In genomic region chr10:81518546-81518945, GRCm38 (mm10) we compare ENCODE assay signal across 9 mouse cellular contexts. TPM values are rescaled to one million over a fixed set of nuclear protein-coding genes. Genes with fewer than 3 reads are reported as not detected.
DNase-seq lines count a peak whose midpoint lies in the region; ATAC-seq lines count a peak whose summit lies in the region.
"Had no signal": no experiment of that assay in that cellular context is flagged by ENCODE, and none has a peak within 500 bp of the region (broad histone marks: within the 10 kb centered on the region; RNA-seq: fewer than 3 reads in every experiment).

No protein-coding gene starts in this region.

- H3K9me3 ChIP-seq in megakaryocyte, embryonic 14.5 days, result peaks cover 12% of the 10 kb centered on the region
- H3K9me3 ChIP-seq: stomach, embryonic 15.5 days had no signal

- peaks cover 67% of the 10 kb centered on the region for H3K4me1 ChIP-seq in megakaryocyte, embryonic 14.5 days

- H3K36me3 ChIP-seq in megakaryocyte, embryonic 14.5 days (replicated peaks; ENCODE audit: low read length), result peaks cover 43% of the 10 kb centered on the region
- H3K36me3 ChIP-seq: stomach, embryonic 15.5 days had no signal

- ATAC-seq in CD4-positive, CD25-positive, alpha-beta regulatory T cell, adult 4 months, result peak; percentile 93

- DNase-seq in heart, adult 8-10 months (ENCODE audit: low spot score), result peak; percentile 58
- DNase-seq in heart, postnatal 25 days (ENCODE audit: low spot score), result no peak
- peak; percentile 78 to 83 for DNase-seq in adrenal gland, postnatal 36 days
- peak; percentile 45 to 65 for DNase-seq in gastrocnemius, adult 8-10 months (ENCODE audit: low spot score in 2 of 2)
- peak; percentile 76 to 89 for DNase-seq in kidney, postnatal 25 days
- peak; percentile 61 to 67 for DNase-seq in thymus, adult 18-20 months

- H3K27me3 ChIP-seq in megakaryocyte, embryonic 14.5 days (replicated peaks), result no peaks in the 10 kb centered on the region
- H3K27me3 ChIP-seq: stomach, embryonic 15.5 days had no signal

- intact Hi-C loops in heart, postnatal 25 days (cut with DNase I), result loop anchor here (2.0 to 5.0 kb wide), 2 partner anchors 16 to 34 kb away; no protein-coding TSS in a partner anchor

- peak overlapping the region; percentile 62 for H3K4me3 ChIP-seq in megakaryocyte, embryonic 14.5 days (replicated peaks)
- H3K4me3 ChIP-seq: stomach, embryonic 15.5 days had no signal

RNA-seq across cellular contexts. Expression of gene Gna15, which starts 5.5 kb away (rescaled TPM):
- under 1 TPM; 0.37 to 0.78 (median 0.54) TPM for total RNA-seq in heart, adult 8-10 months (2022)
- 1 to 10 TPM in 1 of 2 experiments, under 1 TPM in 1; 0.81 to 1.0 TPM for total RNA-seq in heart, postnatal 25 days (2021)
- polyA plus RNA-seq in CD4-positive, CD25-positive, alpha-beta regulatory T cell, adult 4 months (2017; shearing (Covaris generic)), result 10 to 100 TPM; 28.5 to 31.9 TPM
- total RNA-seq in adrenal gland, postnatal 36 days (2021), result 1 to 10 TPM; 1.0 to 1.3 TPM
- total RNA-seq in gastrocnemius, adult 8-10 months (2022), result under 1 TPM; 0.19 to 0.80 (median 0.24) TPM
- 31.7 and 48.4 TPM in 2 replicates for polyA plus RNA-seq in megakaryocyte, embryonic 14.5 days (2012; ENCODE audit: insufficient read depth, low replicate concordance)

RNA-seq across cellular contexts. Expression of gene S1pr4, which starts 18.6 kb away (rescaled TPM):
- total RNA-seq in heart, adult 8-10 months (2022), result 1 to 10 TPM in 2 of 4 experiments, under 1 TPM in 2; 0.88 to 1.4 (median 1.0) TPM
- 1 to 10 TPM; 1.0 to 1.1 TPM for total RNA-seq in heart, postnatal 25 days (2021)
- polyA plus RNA-seq in CD4-positive, CD25-positive, alpha-beta regulatory T cell, adult 4 months (2017; shearing (Covaris generic)), result 10 to 100 TPM; 53.2 to 76.8 TPM
- 1 to 10 TPM; 1.1 to 1.2 TPM for total RNA-seq in adrenal gland, postnatal 36 days (2021)
- total RNA-seq in gastrocnemius, adult 8-10 months (2022), result 1 to 10 TPM in 1 of 4 experiments, under 1 TPM in 3; 0.27 to 1.0 (median 0.59) TPM
- 7.4 and 9.1 TPM in 2 replicates for polyA plus RNA-seq in megakaryocyte, embryonic 14.5 days (2012; ENCODE audit: insufficient read depth, low replicate concordance)

RNA-seq across cellular contexts. Expression of gene Ncln, which starts 22.4 kb away (rescaled TPM):
- total RNA-seq in heart, adult 8-10 months (2022), result 10 to 100 TPM; 48.7 to 72.7 (median 66.7) TPM
- total RNA-seq in heart, postnatal 25 days (2021), result 10 to 100 TPM; 65.3 to 65.6 TPM
- 10 to 100 TPM; 41.9 to 63.2 TPM for polyA plus RNA-seq in CD4-positive, CD25-positive, alpha-beta regulatory T cell, adult 4 months (2017; shearing (Covaris generic))
- total RNA-seq in adrenal gland, postnatal 36 days (2021), result 100 to 1,000 TPM; 123 to 125 TPM
- 10 to 100 TPM; 41.6 to 49.3 (median 43.1) TPM for total RNA-seq in gastrocnemius, adult 8-10 months (2022)
- 145 and 508 TPM in 2 replicates for polyA plus RNA-seq in megakaryocyte, embryonic 14.5 days (2012; ENCODE audit: insufficient read depth, low replicate concordance)

RNA-seq across cellular contexts. Expression of gene Gna11, which starts 26.4 kb away (rescaled TPM):
- total RNA-seq in heart, adult 8-10 months (2022), result 10 to 100 TPM; 47.7 to 54.1 (median 50.9) TPM
- total RNA-seq in heart, postnatal 25 days (2021), result 10 to 100 TPM; 49.6 to 54.6 TPM
- 10 to 100 TPM; 28.5 to 42.5 TPM for polyA plus RNA-seq in CD4-positive, CD25-positive, alpha-beta regulatory T cell, adult 4 months (2017; shearing (Covaris generic))
- total RNA-seq in adrenal gland, postnatal 36 days (2021), result 10 to 100 TPM; 79.2 to 84.2 TPM
- total RNA-seq in gastrocnemius, adult 8-10 months (2022), result 10 to 100 TPM; 26.2 to 30.7 (median 28.4) TPM
- polyA plus RNA-seq in megakaryocyte, embryonic 14.5 days (2012; ENCODE audit: insufficient read depth, low replicate concordance), result 7.3 and 10.2 TPM in 2 replicates

RNA-seq across cellular contexts. Expression of gene Celf5, which starts 36.0 kb away (rescaled TPM):
- under 1 TPM in 2 of 4 experiments, not detected in 2; 0.12 to 0.29 TPM for total RNA-seq in heart, adult 8-10 months (2022)
- total RNA-seq in heart, postnatal 25 days (2021), result under 1 TPM; 0.17 to 0.47 TPM
- polyA plus RNA-seq in CD4-positive, CD25-positive, alpha-beta regulatory T cell, adult 4 months (2017; shearing (Covaris generic)), result 1 to 10 TPM in 1 of 2 experiments, under 1 TPM in 1; 0.53 to 1.1 TPM
- total RNA-seq in adrenal gland, postnatal 36 days (2021), result 1 to 10 TPM in 1 of 2 experiments, under 1 TPM in 1; 0.20 to 1.2 TPM
- under 1 TPM in 2 of 4 experiments, not detected in 2; 0.05 to 0.31 TPM for total RNA-seq in gastrocnemius, adult 8-10 months (2022)
- 1.3 and 3.3 TPM in 2 replicates for polyA plus RNA-seq in megakaryocyte, embryonic 14.5 days (2012; ENCODE audit: insufficient read depth, low replicate concordance)
